Mouse (Mus musculus) ES-E14 (cell line): ENCODE results near the gene Kcnip1. TPM values are rescaled to one million over a fixed set of nuclear protein-coding genes. Genes with fewer than 3 reads are reported as not detected.

Experiments used
- DNase-seq: peaks from one replicate; pipeline ENCODE4 v3.0.0-alpha.2; 2013; ENCODE audit warnings: low read depth, low spot score
- H3K27ac ChIP-seq: 2 replicates; pipeline ENCODE4 v1.5.1; 2012; ENCODE audit warnings: low read depth, mild to moderate bottlenecking, low read length, moderate library complexity, mixed read lengths; ENCODE audit not compliant: poor library complexity, insufficient read depth, severe bottlenecking
- H3K36me3 ChIP-seq: 2 replicates; pipeline ENCODE4 v1.6.1; 2012; ENCODE audit warnings: mild to moderate bottlenecking, low read length, moderate library complexity, mixed read lengths; ENCODE audit not compliant: control insufficient read depth, poor library complexity, insufficient read depth, severe bottlenecking
- H3K4me1 ChIP-seq, 2 experiments: fragments of 150-350 bp in 1 of 2; sonication (generic) in 1 of 2; 2 replicates each; pipeline ENCODE4 v1.6.1; 2012; ENCODE audit warnings: low read length in 2 of 2, mild to moderate bottlenecking in 1 of 2, mixed read lengths in 1 of 2; ENCODE audit not compliant: control insufficient read depth in 2 of 2, insufficient read depth in 2 of 2, poor library complexity in 1 of 2
- H3K4me3 ChIP-seq, 2 experiments: fragments of 150-350 bp in 1 of 2; sonication (generic) in 1 of 2; 2 replicates each; pipeline ENCODE4 v1.5.1; 2012; ENCODE audit warnings: low read length in 2 of 2, low read depth in 1 of 2, mild to moderate bottlenecking in 1 of 2, mixed read lengths in 1 of 2; ENCODE audit not compliant: insufficient read depth in 1 of 2, poor library complexity in 1 of 2, severe bottlenecking in 1 of 2
- H3K9ac ChIP-seq: 2 replicates; pipeline ENCODE4 v1.6.1; 2012; ENCODE audit warnings: low read depth, mild to moderate bottlenecking, low read length, mixed read lengths; ENCODE audit not compliant: poor library complexity, insufficient read depth, severe bottlenecking
- H3K9me3 ChIP-seq: fragments of 150-350 bp; sonication (generic); 2 replicates; pipeline ENCODE4 v1.6.1; 2012; ENCODE audit warnings: low read depth, mild to moderate bottlenecking, low read length; ENCODE audit not compliant: control insufficient read depth, insufficient read depth
- CHD2 ChIP-seq: IDR thresholded peaks from 2 replicates; pipeline ENCODE4 v1.6.1; 2014; ENCODE audit warnings: mild to moderate bottlenecking, low read depth, low read length, inconsistent platforms
- HCFC1 ChIP-seq: IDR thresholded peaks from 2 replicates; pipeline ENCODE4 v1.6.1; 2012; ENCODE audit warnings: low read length, inconsistent platforms, borderline replicate concordance; ENCODE audit not compliant: insufficient read depth
- MAFK ChIP-seq: IDR thresholded peaks from 2 replicates; pipeline ENCODE4 v1.6.1; 2014; ENCODE audit warnings: mild to moderate bottlenecking, low read depth, low read length, inconsistent platforms; ENCODE audit not compliant: insufficient read depth
- ZC3H11A ChIP-seq: IDR thresholded peaks from 2 replicates; pipeline ENCODE4 v1.6.1; 2012; ENCODE audit warnings: low read depth, mild to moderate bottlenecking, inconsistent platforms, low read length, borderline replicate concordance
- ZNF384 ChIP-seq: IDR thresholded peaks from 2 replicates; pipeline ENCODE4 v1.6.1; 2012; ENCODE audit warnings: low read depth, low read length, inconsistent platforms
- in situ Hi-C, 2 experiments: fragments of 600-800 bp; cut with MboI; formaldehyde crosslinking; loops; one replicate each; pipeline ENCODE4 v1.15.1; 2025; ENCODE audit warnings: low sequenced_read_pairs in 2 of 2, inconsistent platforms in 1 of 2; ENCODE audit not compliant: unreplicated experiment in 2 of 2
- total RNA-seq: library from RNA; depleted of rRNA; stranded (reverse); fragments of 300-350 nt; gene quantifications from 2 replicates; pipeline ENCODE4 v1.2.3, GENCODE M21; 2012

Gene Kcnip1
- total RNA-seq, 1 experiment: 0.22 TPM

DNA sequence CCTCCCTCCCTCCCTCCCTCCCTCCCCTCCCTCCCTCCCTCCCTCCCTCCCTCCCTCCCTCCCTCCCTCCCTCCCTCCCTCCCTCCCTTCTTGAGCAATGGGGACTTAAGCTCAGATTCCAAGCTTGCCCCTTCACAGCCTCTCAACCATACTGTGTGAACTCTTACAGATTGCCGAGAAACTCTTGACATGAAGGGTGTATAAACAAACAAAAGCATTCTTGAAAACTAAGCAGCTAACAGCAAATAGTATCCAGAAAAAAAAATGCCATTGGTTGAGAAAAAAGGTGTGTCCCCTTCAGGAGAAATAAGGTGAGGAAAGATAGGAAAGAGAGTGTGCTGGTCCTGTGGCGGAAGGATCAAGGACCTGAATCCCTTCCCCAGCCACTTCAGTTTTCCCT is 389.8 kb downstream of the Kcnip1 start:
- Histone ChIP-seq H3K9me3 (no peaks in the 10 kb centered on the region), H3K27ac (no peak overlapping the region)
- in situ Hi-C loops: loop anchor here in 1 of 2 experiments (25.0 kb wide), 1 partner anchor 416 kb away; no protein-coding TSS in a partner anchor

GRCm38 (mm10) chr11:33598986-33599385 is 394.0 kb downstream of the Kcnip1 start, which contains the start of gene D130052B06Rik:
Gene D130052B06Rik, plus strand, starts transcription at chr11:33599302.
- DNase-seq: no peak
- H3K4me1 ChIP-seq: peaks cover 3 to 4% of the 10 kb centered on the region in 2 experiments; a peak in 1 of 4 replicates
- no peak for TF ChIP-seq ZC3H11A
- no peak for TF ChIP-seq HCFC1
- no peak for TF ChIP-seq ZNF384
- TF ChIP-seq MAFK: no peak
- no peak for TF ChIP-seq CHD2
- in situ Hi-C loops: no loop called here
- no peak within 1 kb of the TSS for H3K27ac ChIP-seq
- no peaks in the 10 kb centered on the region for H3K36me3 ChIP-seq
- no peak within 1 kb of the TSS for H3K9ac ChIP-seq
- no peak within 1 kb of the TSS for H3K4me3 ChIP-seq
- H3K9me3 ChIP-seq: no peaks in the 10 kb centered on the region

More for the DNA sequence above, 389.8 kb downstream of the Kcnip1 start:
- Histone ChIP-seq H3K9ac (no peak overlapping the region), H3K4me1 (peaks cover 7 to 8% of the 10 kb centered on the region in 2 experiments; a peak in 2 of 4 replicates), H3K4me3 (no peak overlapping the region), H3K36me3 (no peaks in the 10 kb centered on the region)
- no peak for DNase-seq
- TF ChIP-seq ZNF384 (no peak), CHD2 (no peak), MAFK (no peak), ZC3H11A (no peak), HCFC1 (no peak)

- Histone ChIP-seq H3K9ac (no peak overlapping the region), H3K9me3 (no peaks in the 10 kb centered on the region), H3K4me1 (peaks cover 3 to 4% of the 10 kb centered on the region in 2 experiments; a peak in 1 of 4 replicates), H3K36me3 (no peaks in the 10 kb centered on the region), H3K27ac (no peak overlapping the region), H3K4me3 (no peak overlapping the region)
- no peak for DNase-seq
- TF ChIP-seq ZNF384 (no peak), MAFK (no peak)
- in situ Hi-C loops: no loop called here
These were observed 396.3 kb downstream of the Kcnip1 start for GRCm38 (mm10) chr11:33596655-33597054.

- Histone ChIP-seq H3K4me3 (no peak overlapping the region), H3K9ac (no peak overlapping the region), H3K27ac (no peak overlapping the region), H3K4me1 (no peaks in the 10 kb centered on the region), H3K36me3 (no peaks in the 10 kb centered on the region), H3K9me3 (no peaks in the 10 kb centered on the region)
- in situ Hi-C loops: no loop called here
- DNase-seq: no peak
- TF ChIP-seq HCFC1 (no peak), MAFK (no peak), CHD2 (no peak), ZNF384 (no peak), ZC3H11A (no peak)
These were observed 400.1 kb downstream of the Kcnip1 start for GRCm38 (mm10) chr11:33592826-33593225.

DNA sequence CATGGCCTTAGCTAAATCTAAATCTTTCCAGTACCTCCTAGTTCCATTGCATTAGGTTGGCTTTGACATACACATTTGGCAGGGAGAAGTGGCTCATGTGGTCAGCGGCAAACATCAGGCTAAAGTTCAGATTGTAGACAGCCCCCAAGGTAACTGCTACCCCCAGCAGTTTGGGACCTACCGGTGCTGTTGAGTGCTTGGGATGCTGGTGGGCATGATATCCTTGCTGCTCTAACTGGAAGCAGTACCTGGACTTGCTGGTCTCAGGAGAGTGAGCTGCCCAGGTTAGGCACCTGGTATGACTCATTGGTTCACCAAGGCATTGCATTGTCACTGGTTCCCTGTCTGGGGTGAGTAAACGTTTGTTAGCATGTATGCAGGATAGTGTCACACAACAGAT is 402.2 kb downstream of the Kcnip1 start:
- Histone ChIP-seq H3K4me1 (no peaks in the 10 kb centered on the region), H3K9me3 (no peaks in the 10 kb centered on the region), H3K36me3 (no peaks in the 10 kb centered on the region), H3K4me3 (no peak overlapping the region), H3K27ac (no peak overlapping the region), H3K9ac (no peak overlapping the region)
- TF ChIP-seq ZC3H11A: no peak
- TF ChIP-seq CHD2: no peak
- no peak for TF ChIP-seq ZNF384
- TF ChIP-seq HCFC1: no peak
- TF ChIP-seq MAFK: no peak
- in situ Hi-C loops: no loop called here
- DNase-seq: no peak
